Mouse (Mus musculus) intestine, embryonic 16.5 days (tissue): ENCODE data around the gene Usp2. TPM values are rescaled to one million over a fixed set of nuclear protein-coding genes. Genes with fewer than 3 reads are reported as not detected.
A peak's percentile ranks its signal among the peaks of the same experiment; 100 is the strongest.

Experiments
- ATAC-seq: fragments of 200-750 bp; cut with Nextera tagmentation; 2 replicates; pipeline ENCODE4 v1.8.0; 2017; ENCODE audit warnings: moderate TSS enrichment, moderate library complexity
- H3K27ac ChIP-seq: fragments of 300-500 bp; sonication (generic); 2 replicates; pipeline ENCODE4 v1.5.1; 2014; ENCODE audit warnings: mild to moderate bottlenecking, low read length
- H3K27me3 ChIP-seq: fragments of 300-500 bp; sonication (generic); replicated peaks from 2 replicates; pipeline ENCODE4 v1.6.1; 2014; ENCODE audit warnings: low read length, control low read depth, mixed read lengths; ENCODE audit not compliant: control insufficient read depth, insufficient read depth
- H3K36me3 ChIP-seq: fragments of 300-500 bp; sonication (generic); 2 replicates; pipeline ENCODE4 v1.6.1; 2014; ENCODE audit warnings: low read length, control low read depth; ENCODE audit not compliant: control insufficient read depth, insufficient read depth
- H3K4me1 ChIP-seq: fragments of 300-500 bp; sonication (generic); 2 replicates; pipeline ENCODE4 v1.6.1; 2014; ENCODE audit warnings: low read length, control low read depth, mixed read lengths; ENCODE audit not compliant: control insufficient read depth, insufficient read depth
- H3K4me2 ChIP-seq: fragments of 300-500 bp; sonication (generic); 2 replicates; pipeline ENCODE4 v1.6.1; 2014; ENCODE audit warnings: low read depth, low read length, control low read depth
- H3K4me3 ChIP-seq: fragments of 300-500 bp; sonication (generic); 2 replicates; pipeline ENCODE4 v1.5.1; 2014; ENCODE audit warnings: mild to moderate bottlenecking, low read length
- H3K9ac ChIP-seq: fragments of 300-500 bp; sonication (generic); 2 replicates; pipeline ENCODE4 v1.6.1; 2014; ENCODE audit warnings: low read depth, low read length
- H3K9me3 ChIP-seq: fragments of 300-500 bp; sonication (generic); 2 replicates; pipeline ENCODE4 v1.6.1; 2016; ENCODE audit warnings: low read length, control low read depth; ENCODE audit not compliant: control insufficient read depth
- WGBS: fragments of 180-500 bp; shearing (Covaris S2); extraction: QIAGEN DNeasy Blood & Tissue Kit; methylation state at CpG from one replicate; pipeline ENCODE4 v1.1.7; 2014; 5-methylcytosine and 5-hydroxymethylcytosine counted together
- polyA plus RNA-seq: library from polyadenylated mRNA; unstranded; fragments of >200 nt; fragmentation: Nextera tagmentation; extraction: Ambion mirVana; gene quantifications from 2 replicates; pipeline ENCODE4 v1.2.1, GENCODE M21; 2015

Gene Usp2
- polyA plus RNA-seq = 13.2 and 15.6 TPM in 2 replicates

- H3K9me3 ChIP-seq = no peaks in the 10 kb centered on the region
- no peaks in the 10 kb centered on the region for H3K36me3 ChIP-seq
- H3K4me3 ChIP-seq = peak within 1 kb of the TSS; percentile 55
- peak; percentile 97 for ATAC-seq
- no peaks in the 10 kb centered on the region for H3K27me3 ChIP-seq
- under 1% methylated on average over 38 of the region's 38 CpGs for WGBS
- H3K4me1 ChIP-seq = peaks cover 7% of the 10 kb centered on the region
- H3K9ac ChIP-seq = peak within 1 kb of the TSS; percentile 69
- H3K27ac ChIP-seq = no peak within 1 kb of the TSS
- H3K4me2 ChIP-seq = peak within 1 kb of the TSS; percentile 95
These were observed at the start of gene Usp2 for GRCm38 (mm10) chr9:44066785-44067225. Gene Usp2, plus strand, starts transcription at chr9:44067021.

GRCm38 (mm10) chr9:44017846-44018245 lies 49.0 kb upstream of the Usp2 start:
- Histone ChIP-seq H3K36me3 (no peaks in the 10 kb centered on the region), H3K9ac (no peak overlapping the region), H3K4me1 (no peaks in the 10 kb centered on the region), H3K27ac (no peak overlapping the region), H3K4me2 (no peak overlapping the region), H3K9me3 (no peaks in the 10 kb centered on the region), H3K4me3 (no peak overlapping the region), H3K27me3 (no peaks in the 10 kb centered on the region)
- no peak for ATAC-seq
- WGBS = 65% methylated on average over 5 of the region's 5 CpGs

- no peak overlapping the region for H3K4me2 ChIP-seq
- no peak overlapping the region for H3K27ac ChIP-seq
- no peaks in the 10 kb centered on the region for H3K36me3 ChIP-seq
- no peak overlapping the region for H3K4me3 ChIP-seq
- WGBS = 81% methylated on average over 7 of the region's 7 CpGs
- no peaks in the 10 kb centered on the region for H3K9me3 ChIP-seq
- H3K27me3 ChIP-seq = no peaks in the 10 kb centered on the region
- H3K9ac ChIP-seq = no peak overlapping the region
- H3K4me1 ChIP-seq = no peaks in the 10 kb centered on the region
- ATAC-seq = no peak
These were observed 46.8 kb upstream of the Usp2 start for GRCm38 (mm10) chr9:44020001-44020400.

- Histone ChIP-seq H3K4me2 (no peak overlapping the region), H3K4me1 (no peaks in the 10 kb centered on the region), H3K27me3 (no peaks in the 10 kb centered on the region), H3K36me3 (no peaks in the 10 kb centered on the region), H3K9ac (no peak overlapping the region), H3K4me3 (no peak overlapping the region), H3K27ac (no peak overlapping the region), H3K9me3 (no peaks in the 10 kb centered on the region)
- ATAC-seq = no peak
- 58% methylated on average over 8 of the region's 8 CpGs for WGBS
These were observed 44.5 kb upstream of the Usp2 start for GRCm38 (mm10) chr9:44022100-44022847.

- no peak overlapping the region for H3K9ac ChIP-seq
- no peak overlapping the region for H3K4me3 ChIP-seq
- no peak overlapping the region for H3K27ac ChIP-seq
- no peaks in the 10 kb centered on the region for H3K9me3 ChIP-seq
- 79% methylated on average over 3 of the region's 3 CpGs for WGBS
- no peaks in the 10 kb centered on the region for H3K36me3 ChIP-seq
- H3K27me3 ChIP-seq = no peaks in the 10 kb centered on the region
- H3K4me1 ChIP-seq = no peaks in the 10 kb centered on the region
- no peak for ATAC-seq
- no peak overlapping the region for H3K4me2 ChIP-seq
These were observed 42.7 kb upstream of the Usp2 start for GRCm38 (mm10) chr9:44024096-44024495.

GRCm38 (mm10) chr9:44029580-44030236 lies 37.1 kb upstream of the Usp2 start:
- H3K4me1 ChIP-seq = no peaks in the 10 kb centered on the region
- H3K4me2 ChIP-seq = no peak overlapping the region
- WGBS = 39% methylated on average over 5 of the region's 5 CpGs
- no peak for ATAC-seq
- no peaks in the 10 kb centered on the region for H3K27me3 ChIP-seq
- H3K36me3 ChIP-seq = no peaks in the 10 kb centered on the region
- no peak overlapping the region for H3K27ac ChIP-seq
- no peaks in the 10 kb centered on the region for H3K9me3 ChIP-seq
- H3K4me3 ChIP-seq = no peak overlapping the region
- no peak overlapping the region for H3K9ac ChIP-seq

- Histone ChIP-seq H3K36me3 (no peaks in the 10 kb centered on the region), H3K9me3 (no peaks in the 10 kb centered on the region), H3K9ac (no peak overlapping the region), H3K4me3 (no peak overlapping the region), H3K27ac (no peak overlapping the region), H3K4me2 (no peak overlapping the region), H3K27me3 (no peaks in the 10 kb centered on the region), H3K4me1 (no peaks in the 10 kb centered on the region)
- WGBS = 93% methylated on average over 4 of the region's 4 CpGs
- ATAC-seq = no peak
These were observed 36.2 kb upstream of the Usp2 start for GRCm38 (mm10) chr9:44030646-44031045.

- WGBS = 87% methylated on average over 5 of the region's 5 CpGs
- ATAC-seq = no peak
- no peak overlapping the region for H3K9ac ChIP-seq
These were observed 35.7 kb upstream of the Usp2 start for GRCm38 (mm10) chr9:44031079-44031478.

GRCm38 (mm10) chr9:44031946-44032345 lies 34.9 kb upstream of the Usp2 start:
- no peaks in the 10 kb centered on the region for H3K9me3 ChIP-seq
- H3K4me3 ChIP-seq = no peak overlapping the region
- H3K27me3 ChIP-seq = no peaks in the 10 kb centered on the region
- ATAC-seq = no peak
- H3K4me2 ChIP-seq = no peak overlapping the region
- no peak overlapping the region for H3K9ac ChIP-seq
- 64% methylated on average over 4 of the region's 4 CpGs for WGBS
- no peaks in the 10 kb centered on the region for H3K4me1 ChIP-seq
- H3K36me3 ChIP-seq = no peaks in the 10 kb centered on the region
- no peak overlapping the region for H3K27ac ChIP-seq

More at GRCm38 (mm10) chr9:44031079-44031478, 35.7 kb upstream of the Usp2 start:
- Histone ChIP-seq H3K4me1 (no peaks in the 10 kb centered on the region), H3K9me3 (no peaks in the 10 kb centered on the region), H3K4me3 (no peak overlapping the region), H3K4me2 (no peak overlapping the region), H3K27ac (no peak overlapping the region), H3K27me3 (no peaks in the 10 kb centered on the region), H3K36me3 (no peaks in the 10 kb centered on the region)
